Comparison of ENCODE assay signal across 8 mouse cellular contexts in genomic region chr5:124777178-124777709, GRCm38 (mm10). TPM values are rescaled to one million over a fixed set of nuclear protein-coding genes. Genes with fewer than 3 reads are reported as not detected.
A peak's percentile ranks its signal among the peaks of the same experiment; 100 is the strongest.
DNase-seq lines count a peak whose midpoint lies in the region; ATAC-seq lines count a peak whose summit lies in the region.

No protein-coding gene starts in this region.

- peak; percentile 26 for DNase-seq in kidney, adult 11 months
- DNase-seq in MEL-GATA-1-ER (ENCODE audit: extremely low read depth, low read depth) = peak; percentile 51
- peak; percentile 81 to 85 for DNase-seq in cerebellum, adult 18-20 months
- DNase-seq in gastrocnemius, postnatal 10 days = peak; percentile 69
- DNase-seq in left cerebral cortex, adult 18-20 months (ENCODE audit: low spot score in 2 of 2) = peak; percentile 36 to 62
- peak; percentile 53 to 61 for DNase-seq in natural killer cell, adult 2 months (ENCODE audit: low spot score in 2 of 2)

- H3K27me3 ChIP-seq in kidney, embryonic 15.5 days = no peaks in the 10 kb centered on the region

- H3K4me2 ChIP-seq in kidney, embryonic 15.5 days = no peak overlapping the region

- no peak for ATAC-seq in kidney, embryonic 15.5 days (replicated peaks; ENCODE audit: low FRiP score)
- no peak for ATAC-seq in erythroblast, adult 5-6 weeks (replicated peaks; ENCODE audit: low FRiP score, poor library complexity, severe bottlenecking)

- no peak overlapping the region for H3K4me3 ChIP-seq in kidney, embryonic 15.5 days (replicated peaks)

- no peak overlapping the region for H3K9ac ChIP-seq in kidney, embryonic 15.5 days

- 61% methylated on average over 6 of the region's 6 CpGs for WGBS in kidney, embryonic 15.5 days

- H3K27ac ChIP-seq in kidney, embryonic 15.5 days = no peak overlapping the region

- H3K4me1 ChIP-seq in kidney, embryonic 15.5 days = no peaks in the 10 kb centered on the region

- no peaks in the 10 kb centered on the region for H3K36me3 ChIP-seq in kidney, embryonic 15.5 days

- H3K9me3 ChIP-seq in kidney, embryonic 15.5 days (replicated peaks) = no peaks in the 10 kb centered on the region

RNA-seq across cellular contexts. Expression of gene Dnah10, which starts 52.4 kb away (rescaled TPM):
- polyA plus RNA-seq in kidney, embryonic 15.5 days (2015; fragmentation: Nextera tagmentation; extraction: Ambion mirVana) = 0.10 and 0.27 TPM in 2 replicates
- total RNA-seq in gastrocnemius, postnatal 10 days (2021) = under 1 TPM; 0.07 to 0.19 TPM
- under 1 TPM; 0.21 to 0.30 TPM for total RNA-seq in left cerebral cortex, adult 18-20 months (2021)
- 2.9 TPM in 1 of 2 replicates, not detected in the other for total RNA-seq in erythroblast, adult 5-6 weeks (2015; ENCODE audit: low replicate concordance)
- total RNA-seq in erythroblast, adult 5-6 weeks (2017; ENCODE audit: low replicate concordance) = under 0.01 TPM in 1 of 2 replicates, not detected in the other

Comparison
In these comparisons a context has a peak if more than half of its experiments do, and no peak if none do; other contexts are left out.
1. DNase-seq: peak in every context shown above with its lines; median percentile 83 in cerebellum, adult 18-20 months; 69 in gastrocnemius, postnatal 10 days; 57 in natural killer cell, adult 2 months; 51 in MEL-GATA-1-ER; 49 in left cerebral cortex, adult 18-20 months; 26 in kidney, adult 11 months.